Mouse (Mus musculus): ENCODE measurements around the gene Hoxc8.
A peak's percentile ranks its signal among the peaks of the same experiment; 100 is the strongest.

Gene Hoxc8

DNA sequence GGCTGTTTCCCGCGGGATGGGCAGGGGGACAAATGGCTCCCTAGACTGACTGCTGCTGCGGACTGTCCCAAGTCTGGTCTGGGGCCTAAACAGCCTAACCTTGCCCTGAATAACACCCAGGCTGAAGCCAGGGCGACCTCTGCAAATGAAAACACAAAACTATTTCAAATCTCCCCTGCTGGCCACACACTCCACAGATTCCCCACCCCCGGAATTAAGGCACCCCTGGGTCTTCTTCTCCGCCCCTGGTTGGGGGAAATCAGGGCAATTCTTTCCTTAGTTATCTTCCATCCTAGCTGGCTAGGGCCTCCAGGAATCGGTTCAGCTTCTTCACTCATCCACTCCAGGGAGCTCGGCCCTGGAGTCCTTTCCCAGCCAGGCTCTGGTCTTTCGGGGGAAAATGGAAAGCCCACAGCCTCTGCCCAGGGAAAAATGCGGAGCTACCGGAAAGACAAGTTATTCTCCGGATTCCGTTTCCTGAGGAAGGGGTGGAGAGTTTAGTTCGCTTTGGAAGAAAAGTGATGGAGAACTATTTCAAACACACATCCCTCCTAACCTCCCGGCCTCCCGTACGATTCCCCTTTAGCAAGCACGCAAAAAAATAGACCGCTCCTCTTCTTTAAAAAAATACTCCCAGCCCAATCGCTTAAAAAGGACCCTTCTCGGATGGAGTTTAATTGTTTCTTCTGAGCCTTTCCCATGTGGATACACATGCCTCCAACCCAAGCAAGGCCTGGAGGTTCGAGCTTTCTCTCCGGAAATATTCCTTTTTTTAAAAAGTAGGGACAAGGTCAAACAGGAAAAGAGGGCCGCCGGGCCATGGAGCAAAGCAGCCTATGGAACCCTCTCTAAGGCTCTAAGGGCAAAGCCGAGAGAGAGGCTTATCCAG lies 25.2 kb upstream of the Hoxc8 start:
- DNase-seq (ENCODE audit: low read depth, low spot score): no peak

DNA sequence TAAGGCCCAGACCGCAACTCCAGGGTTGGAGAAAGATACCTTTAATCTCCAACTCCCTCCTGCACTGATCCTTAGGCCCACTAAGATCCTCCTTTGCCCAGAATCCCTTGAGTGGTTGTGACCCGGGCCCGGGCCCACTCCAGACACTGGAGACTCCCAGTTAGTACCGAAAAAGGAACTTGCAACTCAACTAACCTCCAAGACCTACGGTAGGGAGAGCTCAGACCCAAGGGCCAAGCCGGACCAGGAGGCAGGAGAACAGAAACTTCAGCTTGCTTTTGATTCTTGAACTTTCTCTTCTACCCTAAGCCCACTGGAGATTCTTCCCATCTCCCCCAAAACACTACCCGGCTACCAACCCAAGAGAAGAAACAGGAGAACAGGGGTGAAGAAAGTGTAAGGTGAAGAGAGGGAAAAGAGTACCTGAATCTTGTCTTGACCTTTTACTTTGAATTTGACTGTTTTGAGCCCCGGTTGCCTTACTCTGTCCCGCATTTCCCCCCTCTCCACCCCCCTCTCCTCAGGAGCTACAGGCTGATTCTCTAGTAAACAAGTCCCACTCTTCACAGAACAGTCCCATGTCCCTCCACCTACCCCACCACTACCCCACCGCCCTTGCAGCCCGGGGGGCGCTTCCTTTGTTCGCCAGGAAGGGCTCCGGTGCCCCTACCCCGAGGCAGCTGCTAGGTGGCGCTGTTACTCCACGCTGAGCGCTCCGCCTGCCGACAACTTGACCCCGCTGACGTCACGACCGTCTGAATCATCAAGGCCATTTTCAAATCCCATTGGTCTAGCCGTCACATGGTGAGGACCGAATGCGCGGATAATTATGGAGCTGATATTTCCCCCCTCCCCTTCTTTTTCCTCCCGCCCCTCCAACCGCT lies 24.3 kb upstream of the Hoxc8 start:
- peak; percentile 93 for DNase-seq (ENCODE audit: low read depth, low spot score)

DNA sequence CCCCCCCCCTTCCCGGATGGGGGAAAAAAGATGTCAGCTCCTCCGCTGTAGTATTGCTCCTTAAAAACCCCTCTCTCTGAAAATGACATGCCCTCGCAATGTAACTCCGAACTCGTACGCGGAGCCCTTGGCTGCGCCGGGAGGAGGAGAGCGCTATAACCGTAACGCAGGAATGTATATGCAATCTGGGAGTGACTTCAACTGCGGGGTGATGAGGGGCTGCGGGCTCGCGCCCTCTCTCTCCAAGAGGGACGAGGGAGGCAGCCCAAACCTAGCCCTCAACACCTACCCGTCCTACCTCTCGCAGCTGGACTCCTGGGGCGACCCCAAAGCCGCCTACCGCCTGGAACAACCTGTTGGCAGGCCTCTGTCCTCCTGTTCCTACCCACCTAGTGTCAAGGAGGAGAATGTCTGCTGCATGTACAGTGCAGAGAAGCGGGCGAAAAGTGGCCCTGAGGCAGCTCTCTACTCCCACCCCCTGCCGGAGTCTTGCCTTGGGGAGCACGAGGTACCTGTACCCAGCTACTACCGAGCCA lies 23.6 kb upstream of the Hoxc8 start, which contains the start of gene Hoxc10:
Gene Hoxc10 (plus strand): TSS at position 21 of the 536 bp plus-strand sequence.
- peak; percentile 50 for DNase-seq (ENCODE audit: low read depth, low spot score)

GRCm38 (mm10) chr15:102967312-102967510 lies 23.2 kb upstream of the Hoxc8 start, which contains the start of gene Hoxc5:
Gene Hoxc5, plus strand, starts transcription at chr15:102967443.
- DNase-seq (ENCODE audit: low read depth, low spot score): no peak

GRCm38 (mm10) chr15:102967511-102968397 lies 22.7 kb upstream of the Hoxc8 start:
- DNase-seq (ENCODE audit: low read depth, low spot score): no peak

- no peak for DNase-seq (ENCODE audit: low read depth, low spot score)
Measured at GRCm38 (mm10) chr15:102969296-102969695, 21.1 kb upstream of the Hoxc8 start.

DNA sequence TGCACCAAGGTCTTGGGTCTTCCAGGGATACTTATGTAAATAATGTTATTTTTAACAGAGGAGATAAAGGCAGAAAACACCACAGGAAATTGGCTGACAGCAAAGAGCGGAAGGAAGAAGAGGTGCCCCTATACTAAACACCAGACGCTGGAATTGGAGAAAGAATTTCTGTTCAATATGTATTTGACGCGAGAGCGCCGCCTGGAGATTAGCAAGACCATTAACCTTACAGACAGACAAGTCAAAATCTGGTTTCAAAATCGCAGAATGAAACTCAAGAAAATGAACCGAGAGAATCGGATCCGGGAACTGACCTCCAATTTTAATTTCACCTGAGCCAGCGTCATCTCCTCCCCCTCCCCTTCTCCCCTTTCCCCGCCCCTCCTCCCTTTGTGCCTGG lies 19.7 kb upstream of the Hoxc8 start:
- DNase-seq (ENCODE audit: low read depth, low spot score): no peak

GRCm38 (mm10) chr15:102972254-102972653 lies 18.2 kb upstream of the Hoxc8 start:
- no peak for DNase-seq (ENCODE audit: low read depth, low spot score)

GRCm38 (mm10) chr15:102972753-102973152 lies 17.7 kb upstream of the Hoxc8 start:
- DNase-seq (ENCODE audit: low read depth, low spot score): no peak

DNA sequence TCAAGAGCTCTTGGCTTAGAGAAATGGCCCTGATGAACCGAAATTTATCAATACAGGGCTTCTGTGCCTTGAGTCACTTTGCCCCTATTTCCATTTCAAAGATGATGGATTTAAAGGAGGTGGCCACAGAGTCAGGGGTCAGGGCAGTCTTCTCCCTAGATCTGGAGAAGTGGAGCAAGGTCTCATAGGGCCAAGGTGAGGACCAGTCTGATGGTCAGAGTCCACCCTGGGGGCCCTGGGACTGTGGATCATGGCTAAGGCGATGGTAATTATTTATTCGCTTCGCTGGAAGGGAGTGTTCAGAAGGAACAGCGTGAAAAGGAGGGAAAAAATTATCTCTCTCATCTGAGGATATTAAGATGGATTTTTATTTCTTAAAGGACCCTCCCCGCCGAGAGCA lies 15.4 kb upstream of the Hoxc8 start:
- no peak for DNase-seq (ENCODE audit: low read depth, low spot score)

DNA sequence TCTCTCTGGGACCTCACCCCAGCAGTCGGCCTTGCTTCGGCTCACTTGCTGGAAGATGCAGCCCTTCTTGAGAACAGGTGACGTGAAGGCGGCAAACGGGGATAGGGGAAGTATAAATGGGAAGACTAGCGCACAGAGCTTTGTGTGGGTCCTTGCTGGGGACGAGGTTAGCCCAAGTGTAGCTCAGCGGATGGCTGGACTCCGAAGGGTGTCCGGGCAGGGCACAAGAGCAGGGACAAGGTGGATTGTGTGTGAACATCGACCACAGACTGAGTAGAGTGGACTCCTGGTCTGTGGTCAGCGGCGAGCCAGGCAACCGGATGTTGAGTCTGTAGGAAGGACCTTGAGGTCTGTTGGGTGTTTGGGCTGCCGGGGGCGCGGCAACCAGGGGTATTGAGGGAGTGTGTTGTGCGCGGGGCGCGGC lies 14.7 kb upstream of the Hoxc8 start:
- DNase-seq (ENCODE audit: low read depth, low spot score): peak; percentile 60

DNA sequence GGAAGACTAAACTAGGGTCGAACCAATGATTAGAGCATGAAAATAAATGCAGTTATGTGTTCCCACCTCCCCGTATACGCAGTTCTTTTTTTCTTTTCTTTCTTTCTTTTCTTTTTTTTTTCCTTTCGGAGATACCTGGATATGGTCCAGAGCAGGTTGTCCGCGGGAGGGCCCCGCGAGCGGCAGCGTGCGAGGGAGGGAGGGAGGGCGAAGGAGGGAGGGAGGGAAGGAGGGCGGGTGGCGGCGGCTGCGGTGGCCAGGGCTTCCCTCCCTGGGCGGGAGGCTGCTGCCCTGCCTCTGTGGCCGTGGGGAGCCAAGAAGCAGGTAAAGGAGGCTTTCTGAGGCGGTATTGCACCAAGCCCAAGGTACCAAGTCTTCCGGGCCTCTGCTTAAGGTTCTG lies 14.2 kb upstream of the Hoxc8 start, which contains the start of gene Hoxc9:
Gene Hoxc9 (plus strand): TSS at position 269 of the 400 bp plus-strand sequence.
- no peak for DNase-seq (ENCODE audit: low read depth, low spot score)

GRCm38 (mm10) chr15:102976631-102977422 lies 13.6 kb upstream of the Hoxc8 start:
- peak; percentile 66 for DNase-seq (ENCODE audit: low read depth, low spot score)

GRCm38 (mm10) chr15:102977423-102977974 lies 12.9 kb upstream of the Hoxc8 start:
- DNase-seq (ENCODE audit: low read depth, low spot score): no peak

- DNase-seq (ENCODE audit: low read depth, low spot score): no peak
Measured at GRCm38 (mm10) chr15:102978615-102979515, 11.5 kb upstream of the Hoxc8 start.

- no peak for DNase-seq (ENCODE audit: low read depth, low spot score)
Measured at GRCm38 (mm10) chr15:102979936-102980335, 10.5 kb upstream of the Hoxc8 start.

GRCm38 (mm10) chr15:102980352-102980751 lies 10.1 kb upstream of the Hoxc8 start:
- no peak for DNase-seq (ENCODE audit: low read depth, low spot score)

- DNase-seq (ENCODE audit: low read depth, low spot score): no peak
Measured at GRCm38 (mm10) chr15:102980912-102981311, 9.5 kb upstream of the Hoxc8 start.

All from R1 (cell line).